Mouse (Mus musculus): ENCODE measurements around the gene Hoxa7. TPM values are rescaled to one million over a fixed set of nuclear protein-coding genes. Genes with fewer than 3 reads are reported as not detected.

Gene Hoxa7
- total RNA-seq, 2 experiments from 2014 or later: not detected

DNA sequence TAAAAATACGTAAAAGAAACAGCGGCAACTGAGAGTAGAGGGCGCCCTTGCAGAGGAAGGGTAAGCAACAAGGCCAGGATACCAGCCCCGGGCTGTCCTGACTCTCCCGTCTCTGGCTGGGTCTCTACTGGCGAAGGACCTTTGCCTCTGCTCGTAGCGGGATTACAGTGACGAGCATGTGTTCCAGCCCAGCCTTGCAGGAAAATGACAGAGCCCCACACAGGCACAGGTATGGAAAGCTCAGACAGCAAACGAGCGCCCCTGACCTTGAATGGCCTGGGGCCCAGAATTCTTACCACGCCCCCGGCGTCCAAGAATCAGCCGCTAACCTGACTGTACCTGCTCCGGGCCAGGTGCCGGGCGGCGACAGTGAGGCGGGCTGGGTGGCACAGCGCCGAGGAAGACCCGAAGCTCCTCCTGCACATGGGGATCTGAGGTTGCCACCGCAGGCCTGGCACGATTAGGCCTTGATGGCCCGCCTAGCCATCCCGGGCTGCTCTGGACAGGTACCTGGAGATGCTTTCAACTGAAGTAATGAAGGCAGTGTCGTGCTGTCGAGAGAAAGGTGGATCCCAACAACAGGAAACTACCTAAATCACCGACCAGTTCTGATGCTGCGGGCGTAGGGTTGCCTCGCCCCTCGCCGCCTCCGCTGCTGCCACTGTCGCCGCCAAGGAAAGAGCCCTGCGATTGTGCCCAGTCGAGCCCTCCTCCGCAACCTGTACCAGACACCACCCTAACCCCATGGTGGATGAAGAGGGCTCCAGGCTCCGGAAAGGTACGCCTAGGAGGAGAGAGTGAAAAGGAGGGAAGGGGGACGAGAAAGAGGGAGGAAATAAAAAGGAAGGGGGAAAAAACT lies 8.1 kb upstream of the Hoxa7 start:
- intact Hi-C loops (cut with DNase I): loop anchor here (5.0 to 10.0 kb wide), 2 partner anchors 1047 to 1425 kb away; no protein-coding TSS in a partner anchor
- DNase-seq (ENCODE audit: low spot score in 2 of 2): no peak

DNA sequence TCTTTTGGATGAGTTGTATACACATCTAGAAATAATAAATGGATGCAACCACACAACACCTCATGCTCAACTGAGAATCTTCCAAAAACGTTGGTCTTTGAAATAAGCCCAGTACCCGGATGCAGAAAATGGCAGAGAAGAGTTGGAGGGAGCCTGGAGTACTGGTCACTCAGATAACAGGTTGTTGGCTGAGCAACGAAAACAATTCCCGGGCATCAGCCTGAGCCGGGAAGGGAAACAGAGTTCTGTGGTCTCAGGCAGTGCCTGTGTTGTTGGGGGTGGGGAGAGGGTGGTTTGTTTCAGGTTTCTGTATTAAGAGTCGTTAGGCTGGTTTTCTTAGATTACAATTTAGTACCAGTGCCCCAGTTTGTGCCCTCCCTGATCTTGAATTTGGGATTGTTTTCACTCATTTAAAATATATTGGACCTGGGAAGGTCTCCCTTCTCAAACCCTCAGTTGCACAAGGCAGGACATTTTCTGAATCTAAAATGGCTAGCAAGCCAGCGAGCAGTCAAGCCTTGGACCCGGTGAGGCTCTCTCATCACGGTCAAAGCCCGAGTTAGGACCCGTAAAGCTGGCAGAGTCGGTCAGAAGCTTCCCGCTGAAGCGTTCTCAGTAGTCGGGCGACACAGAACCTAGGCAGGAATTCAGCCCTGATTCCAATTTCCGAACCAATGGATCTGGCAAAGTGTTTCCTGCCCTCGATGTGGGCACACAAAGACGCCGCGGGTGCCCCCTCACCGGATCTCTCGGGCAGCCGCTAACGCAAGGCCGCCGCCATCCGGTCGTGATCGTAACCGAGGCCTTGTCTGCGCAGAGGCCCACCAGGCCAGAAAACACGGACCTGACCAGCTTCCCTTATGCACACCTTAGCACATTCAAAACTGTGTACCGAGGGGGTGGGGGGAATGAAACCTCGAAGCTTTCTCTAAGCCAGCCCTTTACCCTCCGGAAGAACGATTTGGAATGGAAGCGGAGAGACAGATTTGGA lies 7.1 kb upstream of the Hoxa7 start:
- intact Hi-C loops (cut with DNase I): loop anchor here (10.0 kb wide), 1 partner anchor 1424 kb away; no protein-coding TSS in a partner anchor
- no peak for DNase-seq (ENCODE audit: low spot score in 2 of 2)

DNA sequence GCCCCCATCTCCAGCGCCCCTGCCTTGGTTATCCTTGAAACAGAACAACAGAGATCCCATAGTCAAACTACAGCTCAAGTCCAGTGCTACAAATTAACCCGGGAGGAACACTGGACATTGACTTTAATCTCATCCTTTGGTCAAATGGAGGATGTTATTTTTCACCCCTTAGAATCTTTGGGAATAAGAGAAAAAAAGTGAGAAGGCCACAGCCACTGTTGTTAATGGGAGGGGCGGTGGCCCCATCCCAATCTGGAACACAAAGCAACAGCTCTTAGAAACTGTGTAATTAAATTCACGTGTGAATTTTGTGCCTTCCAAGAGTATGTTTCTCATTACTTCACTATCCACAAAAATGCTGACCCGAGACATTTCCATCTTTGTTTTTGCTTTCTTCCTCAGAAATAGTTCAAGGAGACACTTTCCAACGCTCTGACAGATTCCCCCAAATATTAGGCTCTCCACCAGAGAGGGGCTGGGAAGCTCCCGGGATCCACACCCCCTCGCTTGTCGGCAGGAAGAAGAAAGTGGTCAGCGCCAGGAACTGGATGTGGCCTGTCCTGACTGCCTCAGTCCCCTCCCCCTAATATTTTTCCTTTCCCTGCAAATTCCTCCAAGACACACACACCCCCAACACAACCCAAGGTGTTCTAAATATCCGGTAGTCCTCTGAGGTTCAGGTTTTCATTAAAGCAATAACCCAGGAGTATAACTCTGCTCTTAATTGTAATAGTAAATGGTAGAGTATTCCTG lies 6.0 kb upstream of the Hoxa7 start:
- no peak for DNase-seq (ENCODE audit: low spot score in 2 of 2)
- intact Hi-C loops (cut with DNase I): loop anchor here (10.0 kb wide), 1 partner anchor 1423 kb away; no protein-coding TSS in a partner anchor

DNA sequence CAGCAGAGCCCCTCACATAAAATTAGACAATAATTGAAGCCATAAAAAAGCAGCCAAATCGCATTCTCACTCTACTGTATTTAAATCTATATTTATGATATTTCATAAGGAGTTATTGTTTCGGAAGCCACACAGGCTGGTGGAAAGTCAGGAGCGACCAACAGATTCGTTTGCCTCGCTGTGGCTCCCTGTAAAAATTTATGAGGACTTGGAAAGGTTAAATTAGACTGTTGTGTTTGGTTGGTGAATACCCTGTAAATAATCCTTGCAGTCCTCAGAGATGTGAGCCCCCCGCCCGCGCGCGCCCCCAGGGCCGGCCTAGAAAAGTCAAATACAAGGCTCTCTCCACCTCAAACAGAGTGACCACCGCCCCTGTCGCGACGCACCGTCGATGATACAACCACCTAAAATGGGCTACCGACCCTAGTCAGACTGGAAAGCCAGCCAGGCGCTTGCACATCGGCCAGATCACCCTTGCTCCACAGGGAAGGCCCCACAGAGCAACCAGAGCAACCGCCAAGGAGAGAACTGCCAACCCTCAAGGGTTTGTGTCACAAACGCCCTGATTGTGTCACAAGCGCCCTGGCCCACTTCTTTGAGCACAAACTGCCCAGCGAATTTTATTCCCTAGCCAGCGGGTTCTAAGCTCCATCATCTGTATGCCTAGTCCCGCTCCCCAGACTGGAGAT lies 5.1 kb upstream of the Hoxa7 start:
- intact Hi-C loops (cut with DNase I): loop anchor here (10.0 kb wide), 1 partner anchor 1422 kb away; no protein-coding TSS in a partner anchor
- no peak for DNase-seq (ENCODE audit: low spot score in 2 of 2)

DNA sequence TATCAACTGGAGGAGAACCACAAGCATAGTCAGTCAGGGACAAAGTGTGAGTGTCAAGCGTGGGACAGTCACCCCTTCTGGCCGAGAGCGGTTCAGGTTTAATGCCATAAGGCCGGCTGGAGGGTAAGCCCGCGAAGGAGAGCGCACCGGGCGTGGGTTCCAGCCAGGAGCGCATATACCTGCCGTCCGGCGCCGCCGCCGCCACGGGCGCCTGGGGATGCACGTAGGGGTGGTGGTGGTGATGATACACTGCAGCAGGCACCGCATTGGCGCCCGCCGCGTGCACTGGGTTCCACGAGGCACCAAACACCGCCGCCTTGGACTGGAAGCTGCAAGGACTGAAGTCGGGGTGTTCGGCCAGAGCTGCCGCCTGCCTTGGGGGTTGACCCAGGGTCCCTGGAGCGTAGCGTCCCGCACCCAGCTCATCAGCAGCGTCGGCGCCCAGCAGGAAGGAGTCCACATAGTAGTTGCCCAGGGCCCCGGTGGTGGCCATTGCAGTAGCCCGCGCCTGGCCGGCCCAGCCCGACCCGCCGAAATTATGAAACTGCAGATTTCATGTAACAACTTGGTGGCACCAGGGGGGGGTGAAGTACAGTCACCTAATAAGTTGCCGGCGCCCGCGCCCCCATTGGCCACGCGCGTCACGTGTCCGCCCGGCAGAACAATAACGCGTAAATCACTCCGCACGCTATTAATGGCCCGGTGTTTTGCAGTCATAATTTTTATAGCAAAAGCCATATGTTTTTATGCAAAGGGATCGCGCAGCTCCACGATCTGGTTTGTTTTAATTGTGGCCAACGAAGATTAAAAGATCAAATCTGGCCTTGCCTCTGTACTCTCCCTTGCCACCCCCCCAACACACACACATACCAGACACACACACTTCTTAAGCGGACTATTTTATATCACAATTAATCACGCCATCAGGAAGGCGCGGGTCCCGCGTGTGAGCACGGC lies 4.2 kb upstream of the Hoxa7 start:
- intact Hi-C loops (cut with DNase I): loop anchor here (10.0 kb wide), 1 partner anchor 1421 kb away; no protein-coding TSS in a partner anchor
- no peak for DNase-seq (ENCODE audit: low spot score in 2 of 2)

DNA sequence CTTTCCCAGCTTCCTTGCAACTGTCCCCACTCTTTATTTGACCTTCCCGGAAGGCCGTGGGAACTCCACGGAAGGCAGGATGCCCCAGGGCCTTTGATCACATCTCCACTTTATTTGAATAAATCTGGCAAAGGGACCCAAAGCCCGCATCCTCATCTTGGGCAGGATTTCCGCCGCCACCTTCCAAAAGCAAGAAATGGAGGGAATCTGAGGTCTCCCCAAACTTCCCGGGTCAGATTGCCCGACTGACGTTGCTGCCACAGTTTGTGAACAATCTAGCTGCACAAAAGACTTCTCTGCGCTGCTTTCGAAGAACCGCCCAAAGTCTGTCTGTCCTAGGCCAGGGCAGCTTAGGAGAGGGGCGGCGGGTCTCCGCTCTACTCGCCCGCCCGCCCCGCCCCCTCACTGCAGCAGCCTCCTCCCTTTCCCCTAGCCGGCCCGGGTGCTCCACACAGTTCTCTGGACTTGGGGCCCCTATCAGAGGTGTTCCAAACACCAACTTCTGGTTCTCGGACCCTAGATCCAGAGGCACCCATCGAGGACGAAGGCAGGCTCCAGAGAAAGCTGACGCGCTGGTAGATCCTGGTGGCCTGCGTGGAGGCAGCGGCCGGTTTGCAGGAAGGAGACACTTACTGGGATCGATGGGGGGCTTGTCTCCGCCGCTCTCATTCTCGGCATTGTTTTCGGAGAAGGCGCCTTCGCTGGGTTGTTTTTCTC lies 3.4 kb upstream of the Hoxa7 start:
- intact Hi-C loops (cut with DNase I): loop anchor here (5.0 to 10.0 kb wide), 3 partner anchors 353 to 1420 kb away; no protein-coding TSS in a partner anchor
- no peak for DNase-seq (ENCODE audit: low spot score in 2 of 2)

DNA sequence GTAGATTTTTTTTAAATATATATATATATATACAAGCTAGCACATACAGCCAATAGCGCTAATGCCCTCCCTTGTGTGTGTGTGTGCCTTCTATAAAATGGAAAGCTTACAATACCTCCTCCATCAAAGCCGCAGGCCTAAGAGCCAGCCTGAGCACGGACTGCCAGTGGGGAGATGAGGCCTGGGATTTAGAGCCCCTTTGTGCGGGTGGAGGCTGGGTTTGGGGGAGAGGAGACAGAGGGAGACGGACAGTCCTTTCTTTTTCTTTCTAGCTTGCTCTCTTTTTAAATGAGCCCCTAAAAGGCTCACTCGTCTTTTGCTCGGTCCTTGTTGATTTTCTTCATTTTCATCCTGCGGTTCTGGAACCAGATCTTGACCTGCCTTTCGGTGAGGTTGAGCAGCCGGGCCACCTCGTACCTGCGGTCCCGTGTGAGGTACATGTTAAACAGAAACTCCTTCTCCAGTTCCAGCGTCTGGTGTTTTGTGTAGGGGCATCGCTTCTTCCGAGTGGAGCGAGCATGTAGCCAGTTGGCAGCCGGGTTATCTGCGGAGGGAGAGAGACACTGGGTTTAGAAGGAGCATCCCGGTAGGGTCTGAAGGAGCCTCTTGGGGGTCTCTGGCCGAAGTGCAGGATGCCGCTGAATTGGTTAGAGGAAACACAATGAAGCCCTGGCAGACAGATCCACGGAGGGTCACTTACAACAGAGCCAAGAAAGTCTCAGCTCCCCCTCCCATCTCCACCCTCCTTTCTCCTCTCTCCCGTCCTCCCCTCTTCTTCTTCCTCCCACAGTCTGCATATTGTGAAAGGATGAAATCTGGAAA lies 2.5 kb upstream of the Hoxa7 start:
- DNase-seq (ENCODE audit: low spot score in 2 of 2): no peak
- intact Hi-C loops (cut with DNase I): loop anchor here (5.0 to 10.0 kb wide), 3 partner anchors 352 to 1419 kb away; no protein-coding TSS in a partner anchor

DNA sequence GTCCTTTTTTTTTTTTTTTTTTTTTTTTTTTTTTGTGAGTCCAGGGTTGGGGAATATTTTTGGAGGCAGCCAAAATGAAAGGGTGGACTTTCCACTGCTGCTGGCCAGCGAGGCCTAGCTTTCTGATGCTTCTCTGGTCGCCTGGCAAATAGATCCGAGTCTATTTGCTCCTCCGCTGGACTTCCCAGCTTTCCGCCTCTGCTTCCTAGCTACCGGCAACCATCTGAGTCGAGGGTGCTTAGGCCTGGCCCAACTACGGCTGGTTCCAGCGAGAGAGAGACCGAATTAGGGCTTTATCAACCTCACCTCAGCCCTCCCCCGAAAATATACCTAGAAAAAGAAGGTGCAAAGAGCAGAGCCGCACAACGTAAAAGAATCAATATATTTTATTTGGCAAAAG lies 1.1 kb upstream of the Hoxa7 start:
- DNase-seq (ENCODE audit: low spot score in 2 of 2): no peak
- intact Hi-C loops (cut with DNase I): loop anchor here (5.0 to 10.0 kb wide), 3 partner anchors 350 to 1418 kb away; no protein-coding TSS in a partner anchor

DNA sequence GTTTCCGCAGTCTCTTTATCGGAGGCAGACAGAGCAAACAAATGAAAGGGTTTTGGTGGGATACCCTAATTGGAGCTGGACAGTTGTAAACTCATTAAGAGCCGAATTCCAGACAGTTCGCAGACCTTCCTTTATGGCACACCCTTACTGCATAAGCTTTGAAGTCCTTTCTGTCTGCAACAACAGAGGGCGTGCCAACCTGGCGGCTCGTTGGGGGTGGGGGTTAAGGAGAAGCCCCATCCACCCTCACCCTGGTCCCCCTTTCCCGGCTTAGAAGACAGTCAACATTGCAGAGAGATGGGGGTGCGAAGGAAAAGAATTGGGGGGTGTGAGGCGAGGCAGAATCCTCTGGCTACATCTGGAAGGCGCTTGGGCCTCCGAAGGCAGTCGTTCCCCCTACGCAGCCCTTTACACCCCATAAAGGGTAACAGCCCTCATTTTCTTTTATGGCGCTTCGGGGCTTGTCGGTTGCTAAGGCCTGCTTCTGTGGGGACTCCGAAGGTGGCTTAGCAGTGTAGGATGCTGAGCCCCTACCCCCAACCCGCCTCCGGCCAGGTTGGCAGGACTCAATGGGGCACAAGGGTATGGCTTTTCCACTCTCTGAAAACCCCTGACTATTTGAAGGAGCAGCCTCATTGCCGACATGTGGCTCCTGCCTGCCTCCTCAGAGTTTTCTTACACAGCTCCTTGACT lies 485 bp upstream of the Hoxa7 start:
- intact Hi-C loops (cut with DNase I): loop anchor here (5.0 to 10.0 kb wide), 3 partner anchors 350 to 1417 kb away; no protein-coding TSS in a partner anchor
- no peak for DNase-seq (ENCODE audit: low spot score in 2 of 2)

DNA sequence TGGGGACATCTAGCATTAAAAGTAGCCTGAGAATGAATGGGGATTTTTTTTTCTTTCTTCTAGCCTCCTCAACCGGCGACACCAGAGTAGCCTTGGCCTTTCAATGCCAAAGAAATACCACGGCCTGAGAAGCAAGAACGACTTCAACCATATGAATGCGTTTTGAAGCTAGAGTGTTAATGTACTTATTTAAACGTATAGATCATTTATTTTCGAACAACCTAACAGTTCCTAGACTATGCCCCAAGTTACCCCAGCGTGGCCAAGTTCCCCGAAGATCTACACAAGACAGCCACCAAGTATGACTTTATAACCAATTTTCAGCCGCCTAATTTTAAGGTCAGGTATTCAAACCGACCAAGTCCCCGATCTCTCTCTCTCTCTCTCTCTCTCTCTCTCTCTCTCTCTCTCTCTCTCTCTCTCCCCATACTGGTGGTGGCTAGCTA lies 766 bp downstream of the Hoxa7 start:
- intact Hi-C loops (cut with DNase I): loop anchor here (5.0 to 10.0 kb wide), 3 partner anchors 349 to 1416 kb away; no protein-coding TSS in a partner anchor
- no peak for DNase-seq (ENCODE audit: low spot score in 2 of 2)

DNA sequence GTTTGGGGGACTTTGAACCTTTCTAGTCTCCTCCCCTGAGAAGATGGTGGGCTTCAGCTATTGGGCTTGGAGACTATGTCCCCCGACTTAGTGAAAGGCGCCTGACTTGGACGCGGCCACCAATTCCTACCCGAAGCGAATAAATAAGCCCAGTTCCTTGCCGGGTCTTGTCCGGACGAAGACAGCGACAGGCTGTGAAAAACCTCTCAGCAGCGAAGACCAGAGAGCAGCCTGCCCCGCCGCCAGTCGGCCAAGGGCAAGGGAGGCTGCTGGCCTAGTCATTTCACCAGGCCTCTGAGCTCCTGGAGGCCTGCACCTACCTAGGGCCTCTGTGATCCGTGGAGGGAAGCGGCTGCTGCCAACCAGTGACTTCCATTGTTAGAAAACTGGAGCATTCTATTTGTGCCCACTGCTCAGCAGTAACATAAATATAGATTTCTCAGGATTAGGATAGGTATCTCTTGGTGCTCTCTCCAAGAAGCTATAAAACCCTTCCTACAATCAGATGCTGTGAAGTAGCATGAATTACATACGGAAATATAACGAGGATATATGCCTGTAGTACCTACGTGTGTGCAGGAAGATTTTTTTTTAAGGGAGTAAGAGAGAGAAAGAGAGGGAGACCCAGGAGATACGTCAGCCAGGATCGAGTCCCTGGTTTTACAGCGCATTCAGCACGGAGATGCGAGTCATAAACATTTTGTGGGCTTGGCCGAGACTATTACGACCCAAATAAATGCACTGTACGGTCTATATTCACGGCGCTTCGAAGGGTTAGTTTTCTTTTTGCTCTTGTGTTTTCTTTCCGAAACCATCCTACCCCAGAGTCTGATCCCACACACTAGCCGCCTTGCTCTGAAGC lies 1.4 kb downstream of the Hoxa7 start:
- intact Hi-C loops (cut with DNase I): loop anchor here (5.0 to 10.0 kb wide), 3 partner anchors 348 to 1415 kb away; no protein-coding TSS in a partner anchor
- no peak for DNase-seq (ENCODE audit: low spot score in 2 of 2)

DNA sequence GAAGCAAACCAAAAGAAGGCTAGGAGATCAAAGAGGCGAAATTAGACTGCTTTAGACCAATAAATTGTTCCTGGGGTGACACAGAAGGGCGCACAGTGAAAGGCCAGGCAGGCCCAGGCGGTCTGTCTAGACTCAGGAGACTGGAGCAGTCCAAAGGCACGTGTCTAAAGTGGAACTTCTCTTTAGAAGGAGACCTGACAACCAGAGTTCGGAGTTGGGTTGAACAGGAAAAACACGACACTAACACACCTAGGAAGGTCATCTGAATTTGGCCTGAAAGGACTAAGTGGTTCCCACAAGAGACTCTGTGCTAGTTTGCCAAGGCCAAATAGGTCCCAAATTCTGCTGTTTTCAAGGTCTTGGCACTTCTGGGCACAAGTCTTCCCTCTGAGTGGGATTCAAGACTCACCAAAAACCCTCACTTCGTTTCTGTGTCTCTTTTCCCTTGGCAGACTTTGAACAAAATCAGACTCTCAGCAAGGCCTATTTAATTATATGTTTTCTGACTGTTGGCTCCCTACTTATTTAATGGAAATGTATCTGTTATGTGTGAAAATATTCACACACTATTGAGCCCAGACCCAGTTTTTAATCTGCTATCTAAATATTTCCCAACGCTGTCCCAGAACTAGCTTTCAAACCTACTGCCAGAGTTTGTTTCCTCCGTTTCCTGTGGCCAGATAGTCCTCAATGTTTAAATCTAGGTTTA lies 2.3 kb downstream of the Hoxa7 start:
- intact Hi-C loops (cut with DNase I): no loop called here
- DNase-seq (ENCODE audit: low spot score in 2 of 2): no peak

DNA sequence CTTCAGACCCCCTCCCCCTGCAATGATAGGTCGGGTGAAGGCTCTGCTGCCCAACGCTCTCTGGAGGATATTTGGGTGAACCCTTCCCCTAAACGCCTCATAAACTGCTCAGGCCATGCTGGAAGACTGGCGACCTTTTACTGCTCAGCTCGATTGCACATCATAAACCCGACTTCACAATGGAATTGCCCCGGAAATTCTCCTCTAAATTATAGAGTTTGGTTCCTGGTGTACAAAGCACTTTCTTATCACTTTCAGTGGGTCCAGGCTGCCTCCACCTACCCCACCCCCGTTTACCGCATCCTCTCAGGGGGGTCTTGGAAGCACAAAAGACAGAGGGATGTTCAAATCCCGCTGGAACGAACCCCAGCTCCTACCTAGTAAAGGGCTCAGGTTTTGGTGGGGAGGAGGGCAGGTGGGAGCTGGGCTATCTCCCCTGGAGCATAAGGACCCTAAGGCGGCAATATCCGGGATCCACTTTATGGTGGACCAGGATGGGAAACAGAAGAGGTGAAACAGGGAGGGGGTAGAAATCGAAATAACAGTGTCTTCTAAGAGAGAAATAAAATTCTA lies 2.9 kb downstream of the Hoxa7 start:
- DNase-seq (ENCODE audit: low spot score in 2 of 2): no peak
- intact Hi-C loops (cut with DNase I): no loop called here
